Mouse (Mus musculus): ENCODE measurements at regions not wholly inside any gene's neighbourhood (a gene's known extent, or its start where the extent isn't known, plus 50 kb on each side); places are given as distances from the start of the nearest gene placed in this dataset.

DNA sequence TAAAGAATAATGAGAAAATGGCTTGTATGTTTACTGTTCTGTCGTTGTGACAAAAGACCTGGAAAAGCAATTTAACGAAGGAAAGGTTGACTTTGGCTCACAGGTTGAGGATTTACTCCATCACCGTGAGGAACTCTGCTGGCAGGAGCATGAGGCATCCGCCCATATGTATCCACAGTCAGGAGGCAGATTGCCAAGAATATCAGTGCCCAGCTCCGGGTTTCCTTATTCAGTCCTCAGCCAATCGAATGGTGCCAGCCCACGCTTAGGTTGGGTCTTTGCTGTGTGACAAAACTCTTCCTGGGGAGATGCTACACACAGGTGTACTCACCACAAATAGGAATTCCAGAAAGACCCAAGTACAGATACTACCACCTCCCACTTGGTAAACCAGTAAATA is 327.9 kb downstream of the En1 start:
- TF ChIP-seq CTCF (IDR thresholded peaks at IDR 0.05; ENCODE audit: extremely low read depth, insufficient read depth, insufficient read length, insufficient replicate concordance), result no peak
- TF ChIP-seq POLR2A (IDR thresholded peaks at IDR 0.05; ENCODE audit: low read depth, low read length), result no peak
